Mouse (Mus musculus): ENCODE results near the gene Nfib.

GRCm38 (mm10) chr4:82509166-82509767 is 196.3 kb downstream of the Nfib start:
- TF ChIP-seq POLR2A (IDR thresholded peaks at IDR 0.05; ENCODE audit: insufficient read length, low read depth) (no peak), E2F4 (IDR thresholded peaks at IDR 0.05; ENCODE audit: insufficient read depth) (no peak), REST (IDR thresholded peaks at IDR 0.05; ENCODE audit: insufficient read depth, insufficient read length) (no peak), SRF (IDR thresholded peaks at IDR 0.05; ENCODE audit: control insufficient read depth, insufficient read length, low read depth) (no peak)

All from myocyte (in vitro differentiated cells).